Mouse (Mus musculus) neural tube, embryonic 11.5 days (tissue): Measurements from ENCODE around the gene Lrrc42. TPM values are rescaled to one million over a fixed set of nuclear protein-coding genes. Genes with fewer than 3 reads are reported as not detected.

ENCODE experiments used
- ATAC-seq: fragments of 200-750 bp; cut with Nextera tagmentation; 2 replicates; pipeline ENCODE4 v1.8.0; 2017; ENCODE audit warnings: moderate number of reproducible peaks, mild to moderate bottlenecking, moderate TSS enrichment, moderate library complexity; ENCODE audit not compliant: insufficient read depth, low FRiP score, low TSS enrichment
- DNase-seq: peaks from one replicate; pipeline ENCODE4 v3.0.0-alpha.2; 2015; ENCODE audit warnings: low spot score
- H3K27ac ChIP-seq: fragments of 300-500 bp; sonication (generic); 2 replicates; pipeline ENCODE4 v1.5.1; 2014; ENCODE audit warnings: low read depth, mild to moderate bottlenecking, low read length
- H3K27me3 ChIP-seq: fragments of 300-500 bp; sonication (generic); 2 replicates; pipeline ENCODE4 v1.6.1; 2014; ENCODE audit warnings: mild to moderate bottlenecking, low read length, mixed read lengths; ENCODE audit not compliant: control insufficient read depth, insufficient read depth
- H3K36me3 ChIP-seq: fragments of 300-500 bp; sonication (generic); 2 replicates; pipeline ENCODE4 v1.6.1; 2014; ENCODE audit warnings: mild to moderate bottlenecking, low read length, moderate library complexity, mixed read lengths; ENCODE audit not compliant: control insufficient read depth, insufficient read depth
- H3K4me1 ChIP-seq: fragments of 300-500 bp; sonication (generic); 2 replicates; pipeline ENCODE4 v1.6.1; 2014; ENCODE audit warnings: low read length, mixed read lengths; ENCODE audit not compliant: control insufficient read depth, insufficient read depth
- H3K4me2 ChIP-seq: fragments of 300-500 bp; sonication (generic); 2 replicates; pipeline ENCODE4 v1.6.1; 2014; ENCODE audit warnings: low read depth, mild to moderate bottlenecking, moderate library complexity
- H3K4me3 ChIP-seq: fragments of 300-500 bp; sonication (generic); 2 replicates; pipeline ENCODE4 v1.5.1; 2014; ENCODE audit warnings: low read depth, low read length
- H3K9ac ChIP-seq: fragments of 300-500 bp; sonication (generic); 2 replicates; pipeline ENCODE4 v1.6.1; 2014; ENCODE audit warnings: mild to moderate bottlenecking, low read length
- H3K9me3 ChIP-seq: fragments of 300-500 bp; sonication (generic); 2 replicates; pipeline ENCODE4 v1.6.1; 2016; ENCODE audit warnings: low read length; ENCODE audit not compliant: control insufficient read depth
- WGBS: fragments of 180-500 bp; shearing (Covaris S2); extraction: QIAGEN DNeasy Blood & Tissue Kit; methylation state at CpG from one replicate; pipeline ENCODE4 v1.1.7; 2014; 5-methylcytosine and 5-hydroxymethylcytosine counted together
- polyA plus RNA-seq: library from polyadenylated mRNA; unstranded; fragments of >200 nt; fragmentation: Nextera tagmentation; extraction: Ambion mirVana; gene quantifications from 2 replicates; pipeline ENCODE4 v1.2.1, GENCODE M21; 2014

Lrrc42 gene
- polyA plus RNA-seq, 1 experiment from 2014 or later: 81.8 TPM

- Histone ChIP-seq H3K9ac (no peak overlapping the region), H3K4me2 (no peak overlapping the region), H3K27ac (no peak overlapping the region), H3K36me3 (peaks cover 17% of the 10 kb centered on the region), H3K9me3 (no peaks in the 10 kb centered on the region), H3K4me3 (no peak overlapping the region), H3K4me1 (no peaks in the 10 kb centered on the region), H3K27me3 (no peaks in the 10 kb centered on the region)
- DNase-seq: no peak
- WGBS: 93% methylated on average over 2 of the region's 2 CpGs
- ATAC-seq: no peak
Measured at GRCm38 (mm10) chr4:107196454-107196853, 56.9 kb downstream of the Lrrc42 start.

DNA sequence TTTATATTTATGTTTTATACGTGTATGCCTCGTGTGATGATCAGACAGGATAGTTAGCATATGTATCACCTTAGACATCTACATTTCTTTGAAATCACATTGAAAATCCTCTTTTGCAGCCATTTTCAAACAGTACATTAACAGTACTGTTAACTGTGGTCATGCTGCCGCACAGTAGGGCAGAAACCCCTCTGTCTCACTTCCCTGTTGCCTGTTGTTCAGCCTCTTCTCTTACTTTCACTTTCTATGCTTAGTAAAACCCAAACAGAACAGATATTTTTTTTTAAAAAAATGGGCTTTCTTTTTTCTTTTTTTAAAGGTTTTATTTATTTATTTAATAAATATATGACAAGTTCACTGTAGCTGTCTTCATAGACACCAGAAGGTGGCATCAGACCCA, 59.5 kb downstream of the Lrrc42 start:
- ATAC-seq: no peak
- WGBS: 97% methylated on average over 3 of the region's 3 CpGs
- Histone ChIP-seq H3K4me2 (no peak overlapping the region), H3K9ac (no peak overlapping the region), H3K4me3 (no peak overlapping the region), H3K27me3 (no peaks in the 10 kb centered on the region), H3K9me3 (no peaks in the 10 kb centered on the region), H3K4me1 (no peaks in the 10 kb centered on the region), H3K27ac (no peak overlapping the region), H3K36me3 (peaks cover 9% of the 10 kb centered on the region)
- no peak for DNase-seq

GRCm38 (mm10) chr4:107185703-107186102, 67.6 kb downstream of the Lrrc42 start:
- H3K9ac ChIP-seq: no peak overlapping the region
- H3K4me3 ChIP-seq: no peak overlapping the region
- no peaks in the 10 kb centered on the region for H3K9me3 ChIP-seq
- no peak for DNase-seq
- no peak overlapping the region for H3K4me2 ChIP-seq
- WGBS: 88% methylated on average over 3 of the region's 3 CpGs
- peaks cover 3% of the 10 kb centered on the region for H3K36me3 ChIP-seq
- ATAC-seq: no peak
- no peak overlapping the region for H3K27ac ChIP-seq
- H3K4me1 ChIP-seq: peaks cover 4% of the 10 kb centered on the region; the same call in 1 of the 2 replicates
- H3K27me3 ChIP-seq: no peaks in the 10 kb centered on the region

Other genes starting within 250 kb of the Lrrc42 start
- 122 and 124 TPM in 2 replicates for gene Mrpl37, start 186.7 kb downstream of the Lrrc42 start, polyA plus RNA-seq
- 3.7 and 7.0 TPM in 2 replicates for gene Cyb5rl, start 186.5 kb downstream of the Lrrc42 start, polyA plus RNA-seq
- gene Cdcp2, start 156.6 kb downstream of the Lrrc42 start, polyA plus RNA-seq: 0.24 and 0.64 TPM in 2 replicates
- 316 and 334 TPM in 2 replicates for gene Tmem59, start 75.1 kb downstream of the Lrrc42 start, polyA plus RNA-seq
- gene Tceanc2, start 74.4 kb downstream of the Lrrc42 start, polyA plus RNA-seq: 24.8 and 29.1 TPM in 2 replicates
- gene Ldlrad1, start 44.4 kb downstream of the Lrrc42 start, polyA plus RNA-seq: not detected in 2 replicates
- gene Hspb11, start 61 bp upstream of the Lrrc42 start, polyA plus RNA-seq: 26.1 and 31.6 TPM in 2 replicates
- not detected in 2 replicates for gene Dio1, start 53.6 kb upstream of the Lrrc42 start, polyA plus RNA-seq
- 43.0 and 43.3 TPM in 2 replicates for gene Yipf1, start 60.8 kb upstream of the Lrrc42 start, polyA plus RNA-seq
- gene Ndc1, start 114.3 kb upstream of the Lrrc42 start, polyA plus RNA-seq: 47.7 and 48.8 TPM in 2 replicates
- 2.4 and 6.4 TPM in 2 replicates for gene Glis1, start 181.1 kb upstream of the Lrrc42 start, polyA plus RNA-seq